Mouse (Mus musculus): ENCODE results near the gene Gna12. TPM values are rescaled to one million over a fixed set of nuclear protein-coding genes. Genes with fewer than 3 reads are reported as not detected.

The Gna12 gene
- polyA plus RNA-seq, 1 experiment, result 2.3 TPM

- no peaks in the 10 kb centered on the region for H3K27me3 ChIP-seq (ENCODE audit: control insufficient read depth)
- TF ChIP-seq TAL1 (IDR thresholded peaks at IDR 0.05; ENCODE audit: low read length), result no peak
- TF ChIP-seq GATA1 (IDR thresholded peaks at IDR 0.05; ENCODE audit: low read length), result no peak
- peaks cover 3% of the 10 kb centered on the region; the same call in 1 of the 2 replicates for H3K36me3 ChIP-seq (ENCODE audit: control insufficient read depth)
- H3K9me3 ChIP-seq (ENCODE audit: control insufficient read depth, low read length), result no peaks in the 10 kb centered on the region
- H3K4me3 ChIP-seq (replicated peaks), result no peak overlapping the region
- peaks cover 73% of the 10 kb centered on the region for H3K4me1 ChIP-seq (ENCODE audit: control insufficient read depth)
Observed at GRCm38 (mm10) chr5:140795176-140795575, 35.1 kb downstream of the Gna12 start.

GRCm38 (mm10) chr5:140794753-140795152 lies 35.5 kb downstream of the Gna12 start:
- peaks cover 74% of the 10 kb centered on the region for H3K4me1 ChIP-seq (ENCODE audit: control insufficient read depth)

GRCm38 (mm10) chr5:140792233-140792632 lies 38.0 kb downstream of the Gna12 start:
- no peak overlapping the region for H3K4me3 ChIP-seq (replicated peaks)
- H3K36me3 ChIP-seq (ENCODE audit: control insufficient read depth), result no peaks in the 10 kb centered on the region; the same call in 1 of the 2 replicates
- H3K9me3 ChIP-seq (ENCODE audit: control insufficient read depth, low read length), result no peaks in the 10 kb centered on the region
- TF ChIP-seq TAL1 (IDR thresholded peaks at IDR 0.05; ENCODE audit: low read length), result no peak
- TF ChIP-seq GATA1 (IDR thresholded peaks at IDR 0.05; ENCODE audit: low read length), result no peak
- peaks cover 62% of the 10 kb centered on the region for H3K4me1 ChIP-seq (ENCODE audit: control insufficient read depth)
- H3K27me3 ChIP-seq (ENCODE audit: control insufficient read depth), result no peaks in the 10 kb centered on the region

More at GRCm38 (mm10) chr5:140794753-140795152, 35.5 kb downstream of the Gna12 start:
- Histone ChIP-seq H3K4me3 (replicated peaks) (no peak overlapping the region), H3K27me3 (ENCODE audit: control insufficient read depth) (no peaks in the 10 kb centered on the region), H3K9me3 (ENCODE audit: control insufficient read depth, low read length) (no peaks in the 10 kb centered on the region), H3K36me3 (ENCODE audit: control insufficient read depth) (peaks cover 3% of the 10 kb centered on the region; the same call in 1 of the 2 replicates)
- TF ChIP-seq GATA1 (IDR thresholded peaks at IDR 0.05; ENCODE audit: low read length) (no peak), TAL1 (IDR thresholded peaks at IDR 0.05; ENCODE audit: low read length) (no peak)

- H3K4me3 ChIP-seq (replicated peaks), result no peak overlapping the region
- H3K36me3 ChIP-seq (ENCODE audit: control insufficient read depth), result peaks cover 4% of the 10 kb centered on the region
- no peaks in the 10 kb centered on the region for H3K9me3 ChIP-seq (ENCODE audit: control insufficient read depth, low read length)
- no peaks in the 10 kb centered on the region for H3K27me3 ChIP-seq (ENCODE audit: control insufficient read depth)
- no peak for TF ChIP-seq GATA1 (IDR thresholded peaks at IDR 0.05; ENCODE audit: low read length)
- no peak for TF ChIP-seq TAL1 (IDR thresholded peaks at IDR 0.05; ENCODE audit: low read length)
- peaks cover 52% of the 10 kb centered on the region for H3K4me1 ChIP-seq (ENCODE audit: control insufficient read depth)
Observed at GRCm38 (mm10) chr5:140790937-140791877, 39.0 kb downstream of the Gna12 start.

GRCm38 (mm10) chr5:140790392-140790791 lies 39.8 kb downstream of the Gna12 start:
- peaks cover 48% of the 10 kb centered on the region for H3K4me1 ChIP-seq (ENCODE audit: control insufficient read depth)
- H3K27me3 ChIP-seq (ENCODE audit: control insufficient read depth), result no peaks in the 10 kb centered on the region
- TF ChIP-seq GATA1 (IDR thresholded peaks at IDR 0.05; ENCODE audit: low read length) (no peak), TAL1 (IDR thresholded peaks at IDR 0.05; ENCODE audit: low read length) (no peak)
- H3K9me3 ChIP-seq (ENCODE audit: control insufficient read depth, low read length), result no peaks in the 10 kb centered on the region
- peaks cover 5% of the 10 kb centered on the region for H3K36me3 ChIP-seq (ENCODE audit: control insufficient read depth)
- no peak overlapping the region for H3K4me3 ChIP-seq (replicated peaks)

GRCm38 (mm10) chr5:140789561-140789960 lies 40.7 kb downstream of the Gna12 start:
- Histone ChIP-seq H3K9me3 (ENCODE audit: control insufficient read depth, low read length) (no peaks in the 10 kb centered on the region), H3K27me3 (ENCODE audit: control insufficient read depth) (no peaks in the 10 kb centered on the region), H3K4me1 (ENCODE audit: control insufficient read depth) (peaks cover 40% of the 10 kb centered on the region), H3K4me3 (replicated peaks) (no peak overlapping the region), H3K36me3 (ENCODE audit: control insufficient read depth) (peaks cover 13% of the 10 kb centered on the region)
- TF ChIP-seq TAL1 (IDR thresholded peaks at IDR 0.05; ENCODE audit: low read length) (no peak), GATA1 (IDR thresholded peaks at IDR 0.05; ENCODE audit: low read length) (no peak)

GRCm38 (mm10) chr5:140785240-140785872 lies 44.9 kb downstream of the Gna12 start:
- peaks cover 8% of the 10 kb centered on the region for H3K4me1 ChIP-seq (ENCODE audit: control insufficient read depth)
- H3K9me3 ChIP-seq (ENCODE audit: control insufficient read depth, low read length), result no peaks in the 10 kb centered on the region
- H3K36me3 ChIP-seq (ENCODE audit: control insufficient read depth), result peaks cover 49% of the 10 kb centered on the region
- no peak overlapping the region for H3K4me3 ChIP-seq (replicated peaks)
- TF ChIP-seq TAL1 (IDR thresholded peaks at IDR 0.05; ENCODE audit: low read length) (no peak), GATA1 (IDR thresholded peaks at IDR 0.05; ENCODE audit: low read length) (no peak)
- H3K27me3 ChIP-seq (ENCODE audit: control insufficient read depth), result no peaks in the 10 kb centered on the region

- Histone ChIP-seq H3K4me3 (replicated peaks) (no peak overlapping the region), H3K36me3 (ENCODE audit: control insufficient read depth) (peaks cover 57% of the 10 kb centered on the region), H3K9me3 (ENCODE audit: control insufficient read depth, low read length) (no peaks in the 10 kb centered on the region), H3K27me3 (ENCODE audit: control insufficient read depth) (no peaks in the 10 kb centered on the region), H3K4me1 (ENCODE audit: control insufficient read depth) (peaks cover 2% of the 10 kb centered on the region)
- TF ChIP-seq TAL1 (IDR thresholded peaks at IDR 0.05; ENCODE audit: low read length) (no peak), GATA1 (IDR thresholded peaks at IDR 0.05; ENCODE audit: low read length) (no peak)
Observed at GRCm38 (mm10) chr5:140784288-140784687, 45.9 kb downstream of the Gna12 start.

GRCm38 (mm10) chr5:140783577-140783976 lies 46.7 kb downstream of the Gna12 start:
- Histone ChIP-seq H3K4me3 (replicated peaks) (no peak overlapping the region), H3K27me3 (ENCODE audit: control insufficient read depth) (no peaks in the 10 kb centered on the region), H3K36me3 (ENCODE audit: control insufficient read depth) (peaks cover 59% of the 10 kb centered on the region), H3K4me1 (ENCODE audit: control insufficient read depth) (no peaks in the 10 kb centered on the region; the same call in 1 of the 2 replicates), H3K9me3 (ENCODE audit: control insufficient read depth, low read length) (no peaks in the 10 kb centered on the region)
- TF ChIP-seq GATA1 (IDR thresholded peaks at IDR 0.05; ENCODE audit: low read length) (no peak), TAL1 (IDR thresholded peaks at IDR 0.05; ENCODE audit: low read length) (no peak)
